Mouse (Mus musculus) hindbrain, embryonic 13.5 days (tissue): ENCODE measurements at regions not wholly inside any gene's neighbourhood (a gene's known extent, or its start where the extent isn't known, plus 50 kb on each side); places are given as distances from the start of the nearest gene placed in this dataset.

Source experiments
- ATAC-seq: fragments of 200-750 bp; cut with Nextera tagmentation; 2 replicates; pipeline ENCODE4 v1.8.0; 2017; ENCODE audit warnings: moderate TSS enrichment; ENCODE audit not compliant: low FRiP score
- H3K27ac ChIP-seq: fragments of 300-500 bp; sonication (generic); 2 replicates; pipeline ENCODE4 v1.5.1; 2015; ENCODE audit warnings: inconsistent platforms, mild to moderate bottlenecking, moderate library complexity
- H3K27me3 ChIP-seq: fragments of 300-500 bp; sonication (generic); 2 replicates; pipeline ENCODE4 v1.6.1; 2015; ENCODE audit warnings: mild to moderate bottlenecking, inconsistent platforms
- H3K36me3 ChIP-seq: fragments of 300-500 bp; sonication (generic); 2 replicates; pipeline ENCODE4 v1.6.1; 2015; ENCODE audit warnings: mild to moderate bottlenecking, inconsistent platforms
- H3K4me1 ChIP-seq: fragments of 300-500 bp; sonication (generic); replicated peaks from 2 replicates; pipeline ENCODE4 v1.6.1; 2015; ENCODE audit warnings: inconsistent platforms
- H3K4me2 ChIP-seq: fragments of 300-500 bp; sonication (generic); 2 replicates; pipeline ENCODE4 v1.6.1; 2015; ENCODE audit warnings: inconsistent platforms, mild to moderate bottlenecking, moderate library complexity
- H3K4me3 ChIP-seq: fragments of 300-500 bp; sonication (generic); 2 replicates; pipeline ENCODE4 v1.5.1; 2015; ENCODE audit warnings: mild to moderate bottlenecking, inconsistent platforms
- H3K9ac ChIP-seq: fragments of 300-500 bp; sonication (generic); 2 replicates; pipeline ENCODE4 v1.6.1; 2015; ENCODE audit warnings: mild to moderate bottlenecking, inconsistent platforms
- H3K9me3 ChIP-seq: fragments of 300-500 bp; sonication (generic); 2 replicates; pipeline ENCODE4 v1.6.1; 2016; ENCODE audit warnings: inconsistent platforms
- WGBS: fragments of 180-500 bp; shearing (Covaris S2); methylation state at CpG from one replicate; pipeline ENCODE4 v1.1.7; 2015; 5-methylcytosine and 5-hydroxymethylcytosine counted together

GRCm38 (mm10) chr13:3752334-3752733 lies 51.8 kb downstream of the Calml3 start:
- Histone ChIP-seq H3K27me3 (no peaks in the 10 kb centered on the region), H3K4me1 (no peaks in the 10 kb centered on the region), H3K9ac (no peak overlapping the region), H3K4me3 (no peak overlapping the region), H3K27ac (no peak overlapping the region), H3K4me2 (no peak overlapping the region), H3K9me3 (no peaks in the 10 kb centered on the region), H3K36me3 (no peaks in the 10 kb centered on the region)
- 92% methylated on average over 5 of the region's 5 CpGs for WGBS
- no peak for ATAC-seq

GRCm38 (mm10) chr13:3751222-3751621 lies 52.9 kb downstream of the Calml3 start:
- no peaks in the 10 kb centered on the region for H3K36me3 ChIP-seq
- no peaks in the 10 kb centered on the region for H3K27me3 ChIP-seq
- no peak overlapping the region for H3K4me3 ChIP-seq
- no peak overlapping the region for H3K9ac ChIP-seq
- H3K4me1 ChIP-seq, result no peaks in the 10 kb centered on the region; the same call in 1 of the 2 replicates
- 72% methylated on average over 1 of the region's 1 CpGs for WGBS
- H3K4me2 ChIP-seq, result no peak overlapping the region
- no peak overlapping the region for H3K27ac ChIP-seq
- no peaks in the 10 kb centered on the region for H3K9me3 ChIP-seq
- ATAC-seq, result no peak

GRCm38 (mm10) chr13:3750756-3751155 lies 53.4 kb downstream of the Calml3 start:
- H3K4me1 ChIP-seq, result no peaks in the 10 kb centered on the region; the same call in 1 of the 2 replicates
- H3K27me3 ChIP-seq, result no peaks in the 10 kb centered on the region
- H3K36me3 ChIP-seq, result no peaks in the 10 kb centered on the region
- H3K27ac ChIP-seq, result no peak overlapping the region
- H3K4me3 ChIP-seq, result no peak overlapping the region
- ATAC-seq, result no peak
- WGBS, result 84% methylated on average over 1 of the region's 1 CpGs
- no peak overlapping the region for H3K9ac ChIP-seq
- H3K4me2 ChIP-seq, result no peak overlapping the region
- H3K9me3 ChIP-seq, result no peaks in the 10 kb centered on the region

- ATAC-seq, result no peak
- 88% methylated on average over 3 of the region's 3 CpGs for WGBS
Measured at GRCm38 (mm10) chr13:3749646-3750045, 54.5 kb downstream of the Calml3 start.

GRCm38 (mm10) chr13:3748859-3749258 lies 55.3 kb downstream of the Calml3 start:
- Histone ChIP-seq H3K4me1 (no peaks in the 10 kb centered on the region; the same call in 1 of the 2 replicates), H3K27ac (no peak overlapping the region), H3K4me3 (no peak overlapping the region), H3K9me3 (no peaks in the 10 kb centered on the region), H3K9ac (no peak overlapping the region), H3K27me3 (no peaks in the 10 kb centered on the region), H3K4me2 (no peak overlapping the region), H3K36me3 (no peaks in the 10 kb centered on the region)
- no peak for ATAC-seq
- WGBS, result 84% methylated on average over 5 of the region's 5 CpGs

More at GRCm38 (mm10) chr13:3749646-3750045, 54.5 kb downstream of the Calml3 start:
- H3K4me2 ChIP-seq, result no peak overlapping the region
- H3K4me3 ChIP-seq, result no peak overlapping the region
- no peak overlapping the region for H3K27ac ChIP-seq
- H3K9me3 ChIP-seq, result no peaks in the 10 kb centered on the region
- H3K4me1 ChIP-seq, result no peaks in the 10 kb centered on the region; the same call in 1 of the 2 replicates
- H3K27me3 ChIP-seq, result no peaks in the 10 kb centered on the region
- H3K36me3 ChIP-seq, result no peaks in the 10 kb centered on the region
- H3K9ac ChIP-seq, result no peak overlapping the region

GRCm38 (mm10) chr13:3746524-3746923 lies 57.6 kb downstream of the Calml3 start:
- H3K9me3 ChIP-seq, result no peaks in the 10 kb centered on the region
- H3K36me3 ChIP-seq, result no peaks in the 10 kb centered on the region
- H3K27me3 ChIP-seq, result no peaks in the 10 kb centered on the region
- ATAC-seq, result no peak
- H3K4me1 ChIP-seq, result peaks cover 18% of the 10 kb centered on the region
- WGBS, result 69% methylated on average over 10 of the region's 10 CpGs
- no peak overlapping the region for H3K4me2 ChIP-seq
- H3K9ac ChIP-seq, result no peak overlapping the region
- H3K27ac ChIP-seq, result no peak overlapping the region
- no peak overlapping the region for H3K4me3 ChIP-seq

- ATAC-seq, result no peak
- Histone ChIP-seq H3K9me3 (no peaks in the 10 kb centered on the region), H3K27ac (no peak overlapping the region), H3K4me1 (peaks cover 18% of the 10 kb centered on the region), H3K9ac (no peak overlapping the region), H3K4me3 (no peak overlapping the region), H3K27me3 (no peaks in the 10 kb centered on the region), H3K4me2 (no peak overlapping the region), H3K36me3 (no peaks in the 10 kb centered on the region)
- WGBS, result 61% methylated on average over 3 of the region's 3 CpGs
Measured at GRCm38 (mm10) chr13:3744870-3745269, 59.2 kb downstream of the Calml3 start.

GRCm38 (mm10) chr13:3743692-3744457 lies 60.2 kb downstream of the Calml3 start:
- H3K9me3 ChIP-seq, result no peaks in the 10 kb centered on the region
- 95% methylated on average over 6 of the region's 6 CpGs for WGBS
- no peak for ATAC-seq
- no peak overlapping the region for H3K4me3 ChIP-seq
- no peak overlapping the region for H3K4me2 ChIP-seq
- no peaks in the 10 kb centered on the region for H3K36me3 ChIP-seq
- no peak overlapping the region for H3K9ac ChIP-seq
- peaks cover 18% of the 10 kb centered on the region for H3K4me1 ChIP-seq
- no peak overlapping the region for H3K27ac ChIP-seq
- H3K27me3 ChIP-seq, result no peaks in the 10 kb centered on the region

- Histone ChIP-seq H3K27ac (peak overlapping the region; percentile 49), H3K9ac (no peak overlapping the region), H3K9me3 (no peaks in the 10 kb centered on the region), H3K4me3 (no peak overlapping the region), H3K4me2 (no peak overlapping the region), H3K27me3 (no peaks in the 10 kb centered on the region), H3K36me3 (no peaks in the 10 kb centered on the region), H3K4me1 (peaks cover 18% of the 10 kb centered on the region)
- 60% methylated on average over 4 of the region's 4 CpGs for WGBS
- peak; percentile 70 for ATAC-seq
Measured at GRCm38 (mm10) chr13:3742763-3743401, 61.2 kb downstream of the Calml3 start.

- no peaks in the 10 kb centered on the region for H3K9me3 ChIP-seq
- no peaks in the 10 kb centered on the region for H3K36me3 ChIP-seq
- peak overlapping the region; percentile 50 for H3K27ac ChIP-seq
- peak; percentile 85 for ATAC-seq
- H3K4me2 ChIP-seq, result no peak overlapping the region
- H3K27me3 ChIP-seq, result no peaks in the 10 kb centered on the region
- no peak overlapping the region for H3K4me3 ChIP-seq
- 71% methylated on average over 2 of the region's 2 CpGs for WGBS
- no peak overlapping the region for H3K9ac ChIP-seq
- H3K4me1 ChIP-seq, result peaks cover 18% of the 10 kb centered on the region
Measured at GRCm38 (mm10) chr13:3742094-3742730, 61.9 kb downstream of the Calml3 start.

GRCm38 (mm10) chr13:3730699-3731021 lies 73.5 kb downstream of the Calml3 start:
- H3K27me3 ChIP-seq, result no peaks in the 10 kb centered on the region
- WGBS, result 1% methylated on average over 2 of the region's 2 CpGs
- H3K27ac ChIP-seq, result no peak overlapping the region
- no peak overlapping the region for H3K9ac ChIP-seq
- no peaks in the 10 kb centered on the region for H3K9me3 ChIP-seq
- no peaks in the 10 kb centered on the region for H3K36me3 ChIP-seq
- no peak overlapping the region for H3K4me2 ChIP-seq
- H3K4me1 ChIP-seq, result peaks cover 12% of the 10 kb centered on the region; the same call in 1 of the 2 replicates
- peak; percentile 13; the same call in 1 of the 2 replicates for ATAC-seq
- H3K4me3 ChIP-seq, result no peak overlapping the region

- peak; percentile 66; the same call in 1 of the 2 replicates for ATAC-seq
- H3K36me3 ChIP-seq, result no peaks in the 10 kb centered on the region
- H3K4me3 ChIP-seq, result no peak overlapping the region
- no peak overlapping the region for H3K9ac ChIP-seq
- H3K4me2 ChIP-seq, result no peak overlapping the region
- no peaks in the 10 kb centered on the region for H3K27me3 ChIP-seq
- no peak overlapping the region for H3K27ac ChIP-seq
- 4% methylated on average over 3 of the region's 3 CpGs for WGBS
- peaks cover 12% of the 10 kb centered on the region; the same call in 1 of the 2 replicates for H3K4me1 ChIP-seq
- no peaks in the 10 kb centered on the region for H3K9me3 ChIP-seq
Measured at GRCm38 (mm10) chr13:3729926-3730698, 74.0 kb downstream of the Calml3 start.
